Mouse (Mus musculus): ENCODE measurements around the gene Stx18. TPM values are rescaled to one million over a fixed set of nuclear protein-coding genes. Genes with fewer than 3 reads are reported as not detected.
A peak's percentile ranks its signal among the peaks of the same experiment; 100 is the strongest.

Gene Stx18
- polyA plus RNA-seq, 1 experiment, result 15.3 TPM

DNA sequence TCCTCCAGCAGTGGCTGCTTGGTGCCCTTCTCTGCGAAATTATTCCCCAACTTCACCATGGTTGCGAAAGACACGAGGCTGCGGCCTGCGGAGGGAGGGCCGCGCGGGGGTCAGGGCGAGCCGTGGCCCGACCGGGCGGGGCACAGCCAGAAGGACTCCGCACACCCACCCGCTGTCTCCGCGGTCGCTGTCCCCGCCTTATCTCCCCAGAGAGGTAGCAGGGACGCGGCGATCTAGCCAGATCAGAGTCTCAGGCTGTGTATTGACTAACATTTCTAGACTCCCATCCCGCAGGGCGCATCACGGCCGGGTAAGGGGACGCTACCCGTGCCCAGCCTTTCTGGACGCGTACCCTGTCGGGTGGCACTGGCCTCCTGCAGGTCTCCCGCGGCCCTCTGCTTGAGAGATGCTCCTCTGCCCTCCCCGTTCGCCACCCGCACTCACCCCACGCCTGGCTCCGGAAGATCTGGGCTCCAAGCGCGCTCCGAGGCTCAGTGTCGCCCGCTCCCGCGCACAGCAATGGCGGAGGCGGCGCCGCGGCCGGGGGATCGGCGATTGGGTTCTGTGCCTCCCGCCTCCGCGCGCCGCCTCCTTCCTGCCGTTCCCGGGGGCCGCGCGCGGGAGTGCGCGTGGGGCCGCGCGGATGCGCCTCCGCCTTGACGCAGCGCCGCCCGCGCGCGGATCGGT is 120.5 kb downstream of the Stx18 start:
- no peaks in the 10 kb centered on the region for H3K4me1 ChIP-seq (ENCODE audit: control insufficient read depth, insufficient read depth, low read length)
- TF ChIP-seq POLR2A (IDR thresholded peaks at IDR 0.05; ENCODE audit: insufficient read depth, low read length) (no peak), CTCF (IDR thresholded peaks at IDR 0.05; ENCODE audit: low read depth, low read length) (no peak), EP300 (IDR thresholded peaks at IDR 0.05; ENCODE audit: insufficient read depth, low read depth, low read length) (no peak)
- H3K9me3 ChIP-seq (replicated peaks; ENCODE audit: control insufficient read depth, insufficient read depth, low read length, poor library complexity, severe bottlenecking), result no peaks in the 10 kb centered on the region
- no peaks in the 10 kb centered on the region for H3K36me3 ChIP-seq (ENCODE audit: control insufficient read depth, insufficient read depth, low read length, poor library complexity, severe bottlenecking)
- peak overlapping the region; percentile 59 for H3K4me3 ChIP-seq (ENCODE audit: low read depth, low read length)
- H3K27ac ChIP-seq (ENCODE audit: insufficient read depth, low read length), result no peak overlapping the region
- peaks cover 6% of the 10 kb centered on the region for H3K27me3 ChIP-seq (ENCODE audit: control insufficient read depth, insufficient read depth, low read length, poor library complexity, severe bottlenecking)
- H3K9ac ChIP-seq (ENCODE audit: low read depth, poor library complexity, severe bottlenecking), result peak overlapping the region; percentile 55

DNA sequence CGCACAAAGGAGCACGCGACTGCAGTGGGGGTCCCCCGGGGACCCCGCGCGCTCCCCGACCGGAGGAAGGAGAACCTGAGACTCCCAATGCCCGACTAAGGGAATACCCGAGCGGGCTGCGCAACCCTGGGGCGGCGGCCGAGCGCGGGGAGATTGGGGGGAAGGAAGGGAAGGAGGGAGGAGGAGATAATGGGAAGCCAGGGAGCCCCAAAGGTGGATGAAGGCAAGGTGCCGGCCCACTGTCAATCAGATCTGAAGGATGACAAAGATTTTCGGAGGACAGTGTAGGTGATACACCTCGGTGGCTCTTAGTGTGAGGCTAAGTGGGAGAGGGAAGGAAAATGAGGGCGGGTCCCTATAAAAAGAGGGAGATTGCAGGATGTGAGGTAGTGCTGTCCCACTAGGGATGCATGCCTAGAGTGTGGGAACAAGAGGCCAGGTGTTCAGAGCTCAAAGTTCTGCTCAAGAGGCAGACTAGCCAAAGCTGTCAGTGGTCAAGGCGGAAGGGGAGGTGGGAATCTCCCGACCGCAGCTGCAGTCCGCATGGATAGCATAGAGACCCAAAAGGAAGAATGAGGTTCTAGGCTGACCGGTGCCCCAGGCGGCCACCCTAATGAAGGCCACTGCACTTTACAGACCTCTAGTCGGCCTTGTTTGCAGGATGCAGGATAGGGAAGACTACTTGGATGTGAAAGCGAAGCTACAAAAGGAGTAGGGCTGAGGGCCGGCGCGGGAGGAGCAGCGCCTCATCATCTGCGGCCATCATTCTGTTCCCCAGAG is 121.3 kb downstream of the Stx18 start, which contains the start of gene Nsg1:
Gene Nsg1 (minus strand): TSS at position 274 of the 780 bp plus-strand sequence.
- Histone ChIP-seq H3K9ac (ENCODE audit: low read depth, poor library complexity, severe bottlenecking) (peak within 1 kb of the TSS; percentile 55), H3K27me3 (ENCODE audit: control insufficient read depth, insufficient read depth, low read length, poor library complexity, severe bottlenecking) (peaks cover 6% of the 10 kb centered on the region), H3K4me1 (ENCODE audit: control insufficient read depth, insufficient read depth, low read length) (no peaks in the 10 kb centered on the region), H3K36me3 (ENCODE audit: control insufficient read depth, insufficient read depth, low read length, poor library complexity, severe bottlenecking) (no peaks in the 10 kb centered on the region), H3K4me3 (ENCODE audit: low read depth, low read length) (peak within 1 kb of the TSS; percentile 59), H3K27ac (ENCODE audit: insufficient read depth, low read length) (no peak within 1 kb of the TSS), H3K9me3 (replicated peaks; ENCODE audit: control insufficient read depth, insufficient read depth, low read length, poor library complexity, severe bottlenecking) (no peaks in the 10 kb centered on the region)
- TF ChIP-seq POLR2A (IDR thresholded peaks at IDR 0.05; ENCODE audit: insufficient read depth, low read length) (no peak), CTCF (IDR thresholded peaks at IDR 0.05; ENCODE audit: low read depth, low read length) (no peak), EP300 (IDR thresholded peaks at IDR 0.05; ENCODE audit: insufficient read depth, low read depth, low read length) (no peak)

DNA sequence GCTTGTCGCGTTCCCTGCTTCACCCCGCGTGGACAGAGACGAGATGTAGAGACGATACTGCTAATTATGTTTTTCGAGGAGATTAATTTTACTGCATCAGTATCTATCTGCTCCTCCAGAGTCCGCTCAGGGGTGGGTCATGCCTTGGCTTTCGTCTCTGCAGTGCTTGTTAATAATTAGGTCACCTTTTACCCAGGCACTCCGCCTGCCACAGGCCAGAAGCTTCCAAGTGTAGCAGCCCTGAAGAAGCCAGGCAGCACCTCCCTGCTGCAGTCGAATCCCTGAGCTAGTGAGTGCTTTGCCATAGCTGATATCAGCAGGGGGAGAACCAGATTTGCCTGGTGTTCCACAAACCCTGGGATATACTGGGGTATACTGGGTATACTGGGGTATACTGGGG is 130.0 kb downstream of the Stx18 start:
- Histone ChIP-seq H3K9me3 (replicated peaks; ENCODE audit: control insufficient read depth, insufficient read depth, low read length, poor library complexity, severe bottlenecking) (no peaks in the 10 kb centered on the region; the same call in 1 of the 2 replicates), H3K9ac (ENCODE audit: low read depth, poor library complexity, severe bottlenecking) (no peak overlapping the region), H3K36me3 (ENCODE audit: control insufficient read depth, insufficient read depth, low read length, poor library complexity, severe bottlenecking) (no peaks in the 10 kb centered on the region), H3K27me3 (ENCODE audit: control insufficient read depth, insufficient read depth, low read length, poor library complexity, severe bottlenecking) (no peaks in the 10 kb centered on the region), H3K4me3 (ENCODE audit: low read depth, low read length) (no peak overlapping the region), H3K4me1 (ENCODE audit: control insufficient read depth, insufficient read depth, low read length) (no peaks in the 10 kb centered on the region), H3K27ac (ENCODE audit: insufficient read depth, low read length) (no peak overlapping the region)
- no peak for TF ChIP-seq CTCF (IDR thresholded peaks at IDR 0.05; ENCODE audit: low read depth, low read length)
- no peak for TF ChIP-seq EP300 (IDR thresholded peaks at IDR 0.05; ENCODE audit: insufficient read depth, low read depth, low read length)
- no peak for TF ChIP-seq POLR2A (IDR thresholded peaks at IDR 0.05; ENCODE audit: insufficient read depth, low read length)

DNA sequence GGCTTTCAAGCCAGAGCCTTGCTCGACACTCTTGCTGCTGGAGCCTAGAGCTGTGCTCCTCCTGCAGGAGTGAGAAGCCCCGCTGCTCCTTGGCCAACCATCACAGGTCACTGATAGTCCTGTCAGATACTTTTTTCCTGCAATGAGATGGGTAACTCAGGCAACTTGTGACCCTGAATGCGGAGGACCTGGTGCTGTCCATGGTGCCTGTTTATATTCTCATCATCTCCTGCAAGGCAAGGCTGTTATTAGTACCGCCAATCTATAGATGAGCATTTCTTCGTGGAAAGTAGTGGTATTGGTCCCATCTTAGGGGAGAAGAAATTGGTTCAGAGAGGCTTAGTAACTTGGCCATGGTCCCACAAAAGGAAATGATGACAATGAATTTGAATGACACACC is 135.2 kb downstream of the Stx18 start:
- Histone ChIP-seq H3K27me3 (ENCODE audit: control insufficient read depth, insufficient read depth, low read length, poor library complexity, severe bottlenecking) (no peaks in the 10 kb centered on the region), H3K9me3 (replicated peaks; ENCODE audit: control insufficient read depth, insufficient read depth, low read length, poor library complexity, severe bottlenecking) (no peaks in the 10 kb centered on the region; the same call in 1 of the 2 replicates), H3K4me1 (ENCODE audit: control insufficient read depth, insufficient read depth, low read length) (no peaks in the 10 kb centered on the region), H3K27ac (ENCODE audit: insufficient read depth, low read length) (no peak overlapping the region), H3K9ac (ENCODE audit: low read depth, poor library complexity, severe bottlenecking) (no peak overlapping the region), H3K36me3 (ENCODE audit: control insufficient read depth, insufficient read depth, low read length, poor library complexity, severe bottlenecking) (no peaks in the 10 kb centered on the region), H3K4me3 (ENCODE audit: low read depth, low read length) (no peak overlapping the region)
- TF ChIP-seq CTCF (IDR thresholded peaks at IDR 0.05; ENCODE audit: low read depth, low read length), result no peak
- TF ChIP-seq POLR2A (IDR thresholded peaks at IDR 0.05; ENCODE audit: insufficient read depth, low read length), result no peak
- TF ChIP-seq EP300 (IDR thresholded peaks at IDR 0.05; ENCODE audit: insufficient read depth, low read depth, low read length), result no peak

DNA sequence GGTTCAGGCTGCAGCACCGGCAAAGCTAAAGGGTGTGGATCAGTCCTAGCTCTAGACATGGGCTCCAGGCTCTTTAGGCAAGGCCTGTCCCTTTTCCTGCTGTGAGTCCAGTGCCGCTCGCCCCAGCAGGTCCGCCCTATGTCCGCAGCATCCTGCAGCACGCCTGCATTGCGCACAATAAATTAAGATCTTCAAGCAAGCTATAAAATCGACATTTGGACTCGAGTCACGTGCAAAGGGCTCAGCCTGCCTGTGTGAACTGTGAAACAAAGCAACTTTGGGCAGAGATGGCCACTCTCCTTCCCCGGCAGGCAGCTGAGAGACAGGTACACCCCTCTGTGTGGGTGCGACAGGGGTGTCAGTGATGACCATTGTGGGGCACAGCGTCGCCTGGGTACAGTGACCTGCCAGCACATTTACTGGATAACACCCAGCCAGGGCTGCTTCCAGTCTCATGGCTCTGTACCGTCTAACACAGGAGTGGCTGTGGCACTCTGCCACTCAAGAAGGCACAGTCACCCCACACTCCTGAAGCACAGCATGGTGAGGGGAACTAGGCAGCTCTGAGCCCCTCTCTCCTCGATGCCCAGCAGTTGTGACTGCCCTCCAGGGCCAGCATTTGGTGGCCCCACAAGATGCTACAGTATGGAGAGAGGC is 135.8 kb downstream of the Stx18 start:
- Histone ChIP-seq H3K27ac (ENCODE audit: insufficient read depth, low read length) (no peak overlapping the region), H3K9ac (ENCODE audit: low read depth, poor library complexity, severe bottlenecking) (no peak overlapping the region), H3K9me3 (replicated peaks; ENCODE audit: control insufficient read depth, insufficient read depth, low read length, poor library complexity, severe bottlenecking) (no peaks in the 10 kb centered on the region; the same call in 1 of the 2 replicates), H3K4me3 (ENCODE audit: low read depth, low read length) (no peak overlapping the region), H3K36me3 (ENCODE audit: control insufficient read depth, insufficient read depth, low read length, poor library complexity, severe bottlenecking) (no peaks in the 10 kb centered on the region), H3K27me3 (ENCODE audit: control insufficient read depth, insufficient read depth, low read length, poor library complexity, severe bottlenecking) (no peaks in the 10 kb centered on the region), H3K4me1 (ENCODE audit: control insufficient read depth, insufficient read depth, low read length) (no peaks in the 10 kb centered on the region)
- TF ChIP-seq CTCF (IDR thresholded peaks at IDR 0.05; ENCODE audit: low read depth, low read length), result no peak
- TF ChIP-seq EP300 (IDR thresholded peaks at IDR 0.05; ENCODE audit: insufficient read depth, low read depth, low read length), result no peak
- TF ChIP-seq POLR2A (IDR thresholded peaks at IDR 0.05; ENCODE audit: insufficient read depth, low read length), result no peak

Data from ES-Bruce4 (cell line).